24 mouse cellular contexts compared by ENCODE assay signal in genomic region chr6:113848655-113849054, GRCm38 (mm10).
DNase-seq lines count a peak whose midpoint lies in the region; ATAC-seq and TF ChIP-seq lines count a peak whose summit lies in the region.
"Had no signal": no experiment of that assay in that cellular context is flagged by ENCODE, and none has a peak within 500 bp of the region (broad histone marks: within the 10 kb centered on the region; RNA-seq: fewer than 3 reads in every experiment).

No protein-coding gene starts in this region.

- H3K4me1 ChIP-seq in cerebellum, adult 2 months (ENCODE audit: control insufficient read depth, insufficient read depth, low read length) = peaks cover 44% of the 10 kb centered on the region
- H3K4me1 ChIP-seq in CH12.LX (ENCODE audit: control insufficient read depth in 1 of 2, insufficient read depth in 2 of 2) = peaks cover 21 to 41% of the 10 kb centered on the region in 2 experiments
- H3K4me1 ChIP-seq: embryonic facial prominence, embryonic 13.5 days; heart, embryonic 15.5 days had no signal

- no peak overlapping the region for H3K4me3 ChIP-seq in cerebellum, adult 2 months (replicated peaks; ENCODE audit: insufficient read depth, low read depth, low read length)
- no peak overlapping the region for H3K4me3 ChIP-seq in CH12.LX (replicated peaks in 1 of 3; ENCODE audit: low read depth in 2 of 3, low read length in 2 of 3, poor library complexity in 1 of 3)
- H3K4me3 ChIP-seq: embryonic facial prominence, embryonic 13.5 days; heart, adult 2 months; heart, embryonic 15.5 days; hindbrain, embryonic 13.5 days had no signal

- WGBS in cerebellum, adult 2 months = 6% methylated on average over 2 of the region's 2 CpGs

- no peaks in the 10 kb centered on the region for H3K27me3 ChIP-seq in cerebellum, adult 2 months (ENCODE audit: control insufficient read depth, insufficient read depth, low read length)
- peaks cover 18% of the 10 kb centered on the region for H3K27me3 ChIP-seq in CH12.LX (replicated peaks)
- H3K27me3 ChIP-seq: embryonic facial prominence, embryonic 13.5 days; hindbrain, embryonic 13.5 days had no signal

- dilution Hi-C loops in CH12.LX (cut with MboI; ENCODE audit: extremely low pct_ligation_motif_present, extremely low pct_unique_long_range_greater_than_20kb, low sequenced_read_pairs) = no loop called here

- H3K9ac ChIP-seq in CH12.LX (ENCODE audit: insufficient read depth, low read depth) = no peak overlapping the region
- H3K9ac ChIP-seq: embryonic facial prominence, embryonic 13.5 days; heart, embryonic 15.5 days; hindbrain, embryonic 13.5 days had no signal

- no peak for TF ChIP-seq CTCF in cerebellum, adult 2 months (IDR thresholded peaks at IDR 0.05; ENCODE audit: borderline replicate concordance, insufficient read depth, low read depth, low read length)
- no peak for TF ChIP-seq CTCF in CH12.LX (conservative IDR thresholded peaks at IDR 0.05 in 1 of 2, IDR thresholded peaks at IDR 0.05 in 1 of 2; ENCODE audit: low read depth in 2 of 2, low read length in 2 of 2)

- TF ChIP-seq RAD21 in CH12.LX (IDR thresholded peaks at IDR 0.05; ENCODE audit: low read depth, low read length) = no peak

- H3K4me2 ChIP-seq in CH12.LX (ENCODE audit: insufficient read depth, low read depth, poor library complexity, severe bottlenecking) = peak overlapping the region; percentile 69; the same call in 1 of the 2 replicates
- H3K4me2 ChIP-seq: embryonic facial prominence, embryonic 13.5 days; heart, embryonic 11.5 days; heart, embryonic 15.5 days; hindbrain, embryonic 13.5 days had no signal

- H3K9me3 ChIP-seq in CH12.LX (replicated peaks; ENCODE audit: low read length) = peaks cover 2% of the 10 kb centered on the region
- H3K9me3 ChIP-seq: embryonic facial prominence, embryonic 13.5 days; heart, embryonic 15.5 days; hindbrain, embryonic 13.5 days had no signal

- H3K79me2 ChIP-seq in CH12.LX (replicated peaks; ENCODE audit: control insufficient read depth, extremely low read depth, insufficient read depth, poor library complexity, severe bottlenecking) = no peaks in the 10 kb centered on the region

- in situ Hi-C loops in CH12.LX (cut with MboI; ENCODE audit: low pct_ligation_motif_present, low pct_unique_long_range_greater_than_20kb, low sequenced_read_pairs) = no loop called here

- 0 out of 2 replicates have a peak overlapping the region, but pooled peaks have one; percentile 49 for H3K27ac ChIP-seq in cerebellum, adult 2 months (ENCODE audit: insufficient read depth, low read length)
- H3K27ac ChIP-seq in CH12.LX (ENCODE audit: insufficient read depth, low read depth) = no peak overlapping the region
- H3K27ac ChIP-seq: embryonic facial prominence, embryonic 13.5 days; heart, adult 2 months; heart, embryonic 15.5 days; hindbrain, embryonic 13.5 days; hindbrain, postnatal 0 days had no signal

- DNase-seq in cerebellum, adult 2 months = no peak
- DNase-seq in cerebellum, postnatal 25 days = no peak
- no peak for DNase-seq in frontal cortex, postnatal 14 days (ENCODE audit: low spot score in 2 of 2)
- no peak for DNase-seq in CH12.LX (ENCODE audit: extremely low read depth)
- DNase-seq in telencephalon, adult 2 months (ENCODE audit: low read depth, low spot score) = peak; percentile 68
- DNase-seq: adrenal gland, postnatal 14 days; B cell, adult 2 months; cerebellum, adult 8-10 months; cerebellum, postnatal 14 days; gastrocnemius, postnatal 10 days; heart, adult 2 months; heart, postnatal 14 days; kidney, adult 11 months; kidney, adult 9 months had no signal

- H3K36me3 ChIP-seq in CH12.LX (replicated peaks in 1 of 2; ENCODE audit: control insufficient read depth in 1 of 2, insufficient read depth in 1 of 2, low read length in 1 of 2) = no peaks in the 10 kb centered on the region
- H3K36me3 ChIP-seq: embryonic facial prominence, embryonic 13.5 days; heart, embryonic 15.5 days; hindbrain, embryonic 13.5 days had no signal

- no peak for TF ChIP-seq EP300 in CH12.LX (IDR thresholded peaks at IDR 0.05; ENCODE audit: low read length)

- no peak for TF ChIP-seq POLR2A in cerebellum, adult 2 months (IDR thresholded peaks at IDR 0.05; ENCODE audit: borderline replicate concordance, insufficient read depth, low read length)
- no peak for TF ChIP-seq POLR2A in CH12.LX (IDR thresholded peaks at IDR 0.05; ENCODE audit: low read depth, low read length)

- peak; percentile 20; the same call in 1 of the 2 replicates for ATAC-seq in frontal cortex, adult (ENCODE audit: low TSS enrichment)
- no peak for ATAC-seq in granulocyte monocyte progenitor cell, adult 5-6 weeks (replicated peaks; ENCODE audit: poor library complexity, severe bottlenecking)
- ATAC-seq: activated CD4-positive, CD25-positive, alpha-beta regulatory T cell, adult 4 months; CD4-positive, CD25-positive, alpha-beta regulatory T cell, adult 4 months; hindbrain, postnatal 0 days; Patski had no signal

TF ChIP-seq in CH12.LX, 34 proteins besides CTCF, POLR2A, EP300 and RAD21:
- no peak for TF ChIP-seq MAX (IDR thresholded peaks at IDR 0.05; ENCODE audit: low read length)
- no peak for TF ChIP-seq SMC3 (IDR thresholded peaks at IDR 0.05; ENCODE audit: low read depth, low read length)
- 0 out of 2 replicates have a peak, but pooled peaks have one; percentile 49 for TF ChIP-seq MEF2A (IDR thresholded peaks at IDR 0.05; ENCODE audit: borderline replicate concordance, low read depth, low read length)
- TF ChIP-seq NELFE (IDR thresholded peaks at IDR 0.05; ENCODE audit: low read depth, low read length) = no peak
- no peak for TF ChIP-seq CHD1 (IDR thresholded peaks at IDR 0.05; ENCODE audit: low read depth, low read length)
- TF ChIP-seq HCFC1 (IDR thresholded peaks at IDR 0.05; ENCODE audit: low read depth, low read length) = no peak
- TF ChIP-seq KAT2A (IDR thresholded peaks at IDR 0.05; ENCODE audit: insufficient replicate concordance, low read length) = no peak
- no peak for TF ChIP-seq MAFK (IDR thresholded peaks at IDR 0.05; ENCODE audit: insufficient replicate concordance, low read length)
- TF ChIP-seq PAX5 (IDR thresholded peaks at IDR 0.05; ENCODE audit: low read length) = no peak
